Mouse (Mus musculus) spleen, adult 2 months (tissue): Measurements from ENCODE around the gene Cd81.

ENCODE experiments used
- CTCF ChIP-seq: fragments of 200-500 bp; IDR thresholded peaks from 2 replicates; pipeline ENCODE4 v1.5.1; 2011; ENCODE audit warnings: mild to moderate bottlenecking, inconsistent platforms; ENCODE audit not compliant: insufficient read depth, insufficient read length, insufficient replicate concordance; ENCODE audit errors: extremely low read depth
- POLR2A ChIP-seq: fragments of 200-500 bp; IDR thresholded peaks from 2 replicates; pipeline ENCODE4 v1.6.1; 2011; ENCODE audit warnings: low read depth, low read length, inconsistent platforms

- TF ChIP-seq CTCF = no peak
- no peak for TF ChIP-seq POLR2A
Measured at GRCm38 (mm10) chr7:143058221-143058697, 5.7 kb downstream of the Cd81 start.
